Mouse (Mus musculus): ENCODE measurements around the gene Ccdc3.

- TF ChIP-seq CTCF (IDR thresholded peaks at IDR 0.05; ENCODE audit: control insufficient read depth, insufficient read depth, insufficient replicate concordance, low read depth, low read length) (no peak), POLR2A (IDR thresholded peaks at IDR 0.05; ENCODE audit: control insufficient read depth, low read depth, low read length) (no peak)
Measured at GRCm38 (mm10) chr2:5160236-5160848, 22.8 kb downstream of the Ccdc3 start.

Data from testis, adult 2 months (tissue).